19 mouse cellular contexts compared by ENCODE assay signal in the genomic region with DNA sequence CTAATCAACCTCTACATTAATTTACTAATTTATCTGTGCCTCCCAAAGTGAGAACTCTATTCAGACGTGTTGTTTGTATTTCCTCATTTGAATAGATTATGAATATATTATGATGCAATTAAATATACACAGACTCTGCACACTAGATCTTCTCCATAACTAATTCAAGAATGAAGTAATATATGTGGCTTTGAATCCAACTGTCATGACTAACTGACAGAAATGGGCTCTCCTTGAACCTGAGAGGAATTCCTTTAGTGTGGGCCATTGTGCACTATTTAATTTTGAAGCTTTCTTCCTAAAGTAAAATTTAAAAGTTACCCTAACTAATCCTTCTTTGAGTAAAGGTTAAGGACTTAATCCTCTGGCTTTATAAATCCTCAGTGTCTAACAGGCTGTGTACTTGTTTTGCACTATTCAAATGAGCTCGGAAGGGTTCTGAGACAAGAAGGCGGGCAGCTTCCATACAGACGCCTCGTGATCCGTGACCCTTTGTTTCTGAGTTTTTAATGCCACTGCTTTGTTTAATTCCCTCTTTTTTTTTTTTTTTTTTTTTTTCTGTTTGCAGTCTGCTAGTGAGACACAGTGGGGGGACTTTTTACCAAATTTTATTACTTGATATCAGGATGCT.
DNase-seq lines count a peak whose midpoint lies in the region; ATAC-seq and TF ChIP-seq lines count a peak whose summit lies in the region.
"Had no signal": no experiment of that assay in that cellular context is flagged by ENCODE, and none has a peak within 500 bp of the region (broad histone marks: within the 10 kb centered on the region; RNA-seq: fewer than 3 reads in every experiment).

No protein-coding gene starts in this region.

- POLR2A ChIA-PET in Patski (lab: Charles Lee) = no interaction called here

- no peaks in the 10 kb centered on the region for H3K27me3 ChIP-seq in hindbrain, embryonic 12.5 days
- H3K27me3 ChIP-seq in hindbrain, embryonic 16.5 days (replicated peaks; ENCODE audit: control insufficient read depth, insufficient read depth, low read length) = no peaks in the 10 kb centered on the region
- H3K27me3 ChIP-seq in Patski = peaks cover 4% of the 10 kb centered on the region
- H3K27me3 ChIP-seq in forebrain, embryonic 13.5 days = no peaks in the 10 kb centered on the region
- H3K27me3 ChIP-seq in forebrain, postnatal 0 days (ENCODE audit: insufficient read depth, low read length) = no peaks in the 10 kb centered on the region
- H3K27me3 ChIP-seq: heart, embryonic 13.5 days; intestine, embryonic 15.5 days had no signal

- peaks cover 3% of the 10 kb centered on the region; the same call in 1 of the 2 replicates for H3K4me1 ChIP-seq in hindbrain, embryonic 12.5 days
- no peaks in the 10 kb centered on the region for H3K4me1 ChIP-seq in hindbrain, embryonic 16.5 days (ENCODE audit: control insufficient read depth, insufficient read depth, low read depth, low read length)
- peaks cover 14% of the 10 kb centered on the region for H3K4me1 ChIP-seq in forebrain, embryonic 13.5 days
- H3K4me1 ChIP-seq in forebrain, postnatal 0 days (ENCODE audit: insufficient read depth) = no peaks in the 10 kb centered on the region
- H3K4me1 ChIP-seq: embryonic facial prominence, embryonic 10.5 days; heart, embryonic 13.5 days; intestine, embryonic 15.5 days had no signal

- peaks cover 15% of the 10 kb centered on the region for H3K9me3 ChIP-seq in hindbrain, embryonic 12.5 days (replicated peaks)
- H3K9me3 ChIP-seq in hindbrain, embryonic 16.5 days (ENCODE audit: control insufficient read depth, low read length) = peaks cover 5% of the 10 kb centered on the region
- peaks cover 8% of the 10 kb centered on the region for H3K9me3 ChIP-seq in forebrain, embryonic 13.5 days (replicated peaks)
- H3K9me3 ChIP-seq in forebrain, postnatal 0 days (ENCODE audit: low read length) = 0 out of 2 replicates have a peak, but pooled peaks cover 5% of the 10 kb centered on the region
- H3K9me3 ChIP-seq: intestine, embryonic 15.5 days had no signal

- CTCF ChIA-PET in Patski (lab: Charles Lee) = no interaction called here

- no peak overlapping the region for H3K4me2 ChIP-seq in hindbrain, embryonic 12.5 days (replicated peaks)
- no peak overlapping the region for H3K4me2 ChIP-seq in hindbrain, embryonic 16.5 days (ENCODE audit: low read length)
- H3K4me2 ChIP-seq in forebrain, embryonic 13.5 days = no peak overlapping the region
- H3K4me2 ChIP-seq in forebrain, postnatal 0 days (ENCODE audit: low read depth) = no peak overlapping the region
- H3K4me2 ChIP-seq: heart, embryonic 13.5 days; intestine, embryonic 15.5 days had no signal

- H3K4me3 ChIP-seq in hindbrain, embryonic 12.5 days = no peak overlapping the region
- no peak overlapping the region for H3K4me3 ChIP-seq in hindbrain, embryonic 16.5 days (ENCODE audit: low read length)
- H3K4me3 ChIP-seq in forebrain, embryonic 13.5 days = no peak overlapping the region
- no peak overlapping the region for H3K4me3 ChIP-seq in forebrain, postnatal 0 days (ENCODE audit: low read depth, low read length)
- no peak overlapping the region for H3K4me3 ChIP-seq in gastrocnemius, adult 2 months
- H3K4me3 ChIP-seq: embryonic facial prominence, embryonic 10.5 days; heart, embryonic 13.5 days; intestine, embryonic 15.5 days had no signal

- H3K27ac ChIP-seq in hindbrain, embryonic 12.5 days = no peak overlapping the region
- H3K27ac ChIP-seq in hindbrain, embryonic 16.5 days (ENCODE audit: low read depth, low read length) = no peak overlapping the region
- no peak overlapping the region for H3K27ac ChIP-seq in forebrain, embryonic 13.5 days
- H3K27ac ChIP-seq in forebrain, postnatal 0 days (ENCODE audit: low read depth, low read length) = no peak overlapping the region
- no peak overlapping the region for H3K27ac ChIP-seq in gastrocnemius, adult 2 months
- H3K27ac ChIP-seq: embryonic facial prominence, embryonic 10.5 days; heart, embryonic 13.5 days; hindbrain, postnatal 0 days; intestine, embryonic 15.5 days had no signal

- 44% methylated on average over 6 of the region's 6 CpGs for WGBS in hindbrain, embryonic 12.5 days
- WGBS in hindbrain, embryonic 16.5 days = 39% methylated on average over 6 of the region's 6 CpGs
- WGBS in forebrain, embryonic 13.5 days = 12% methylated on average over 6 of the region's 6 CpGs
- 19% methylated on average over 6 of the region's 6 CpGs for WGBS in forebrain, postnatal 0 days

- TF ChIP-seq CTCF in Patski (IDR thresholded peaks at IDR 0.05) = no peak
- no peak for TF ChIP-seq CTCF in forebrain, postnatal 0 days (IDR thresholded peaks at IDR 0.05; ENCODE audit: low read depth)
- TF ChIP-seq CTCF in gastrocnemius, adult 2 months (IDR thresholded peaks at IDR 0.05) = no peak

- H3K9ac ChIP-seq in hindbrain, embryonic 12.5 days = no peak overlapping the region
- no peak overlapping the region for H3K9ac ChIP-seq in hindbrain, embryonic 16.5 days (ENCODE audit: low read depth, low read length)
- H3K9ac ChIP-seq in forebrain, embryonic 13.5 days = no peak overlapping the region
- no peak overlapping the region for H3K9ac ChIP-seq in forebrain, postnatal 0 days
- H3K9ac ChIP-seq: heart, embryonic 13.5 days; intestine, embryonic 15.5 days had no signal

- DNase-seq in Patski (ENCODE audit: low read depth, low spot score) (peak; percentile 12), MN1 (ENCODE audit: low spot score) (no peak)
- DNase-seq in forebrain, postnatal 0 days = no peak
- DNase-seq in gastrocnemius, adult 2 months = no peak
- DNase-seq in cerebellum, postnatal 10 days = no peak
- DNase-seq: adrenal gland, postnatal 10 days; cerebellum, adult 18-20 months; cerebellum, adult 9-11 months; gastrocnemius, postnatal 36 days; heart, adult 11 months; heart, postnatal 36 days; kidney, adult 18-20 months had no signal

- in situ Hi-C loops in Patski (cut with MboI; ENCODE audit: low pct_unique_long_range_greater_than_20kb) = no loop called here

- no peaks in the 10 kb centered on the region for H3K36me3 ChIP-seq in hindbrain, embryonic 12.5 days
- H3K36me3 ChIP-seq in hindbrain, embryonic 16.5 days (ENCODE audit: control insufficient read depth, insufficient read depth, low read length) = no peaks in the 10 kb centered on the region
- no peaks in the 10 kb centered on the region for H3K36me3 ChIP-seq in forebrain, embryonic 13.5 days (ENCODE audit: poor library complexity, severe bottlenecking)
- no peaks in the 10 kb centered on the region for H3K36me3 ChIP-seq in forebrain, postnatal 0 days (ENCODE audit: insufficient read depth)
- H3K36me3 ChIP-seq: embryonic facial prominence, embryonic 10.5 days; heart, embryonic 13.5 days; intestine, embryonic 15.5 days had no signal

- intact Hi-C loops in gastrocnemius, adult 2 months (cut with DNase I) = no loop called here

- peak; percentile 67 for ATAC-seq in hindbrain, embryonic 12.5 days (ENCODE audit: low FRiP score)
- ATAC-seq in hindbrain, embryonic 16.5 days = no peak
- ATAC-seq in Patski = no peak
- peak; percentile 70 for ATAC-seq in forebrain, embryonic 13.5 days
- peak; percentile 42; the same call in 1 of the 2 replicates for ATAC-seq in forebrain, postnatal 0 days
- ATAC-seq: hindbrain, postnatal 0 days; intestine, embryonic 15.5 days had no signal

Comparison
In these comparisons a context has a peak if more than half of its experiments do, and no peak if none do; other contexts are left out.
1. ATAC-seq: peak in hindbrain, embryonic 12.5 days (single experiment), forebrain, embryonic 13.5 days (single experiment) and forebrain, postnatal 0 days (single experiment); none in hindbrain, embryonic 16.5 days (single experiment) and Patski (single experiment).